Mouse (Mus musculus): ENCODE results near the gene Tex22.

DNA sequence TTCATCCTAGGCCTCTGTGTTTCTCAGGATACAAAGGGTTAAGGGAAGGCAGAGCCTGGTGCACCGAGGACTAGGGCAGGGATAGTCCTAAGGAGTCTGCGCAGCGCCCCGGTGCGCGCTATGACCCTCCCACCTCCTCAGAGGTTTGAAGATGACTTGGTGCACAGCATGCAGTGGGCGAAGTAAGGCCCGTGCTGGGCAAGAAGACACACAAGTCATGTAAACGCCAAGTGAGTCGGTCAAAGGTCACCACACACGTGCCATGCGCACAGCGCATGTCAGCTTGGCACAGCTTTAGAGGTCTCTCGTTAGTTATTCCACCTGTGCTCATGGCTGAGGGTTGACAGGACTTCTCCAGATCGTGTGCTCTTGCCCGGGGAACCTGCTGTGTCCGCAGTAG lies 15.8 kb downstream of the Tex22 start:
- TF ChIP-seq POLR2A (IDR thresholded peaks at IDR 0.05; ENCODE audit: low read depth, low read length): no peak
- TF ChIP-seq CTCF (IDR thresholded peaks at IDR 0.05; ENCODE audit: borderline replicate concordance, insufficient read depth, low read length): no peak

Data from embryonic fibroblast, embryonic 13.5 days (primary cell).